Mouse (Mus musculus) neural tube, embryonic 11.5 days (tissue): ENCODE results near the gene Fstl3. TPM values are rescaled to one million over a fixed set of nuclear protein-coding genes. Genes with fewer than 3 reads are reported as not detected.
A peak's percentile ranks its signal among the peaks of the same experiment; 100 is the strongest.

Experiments used
- ATAC-seq: fragments of 200-750 bp; cut with Nextera tagmentation; 2 replicates; pipeline ENCODE4 v1.8.0; 2017; ENCODE audit warnings: moderate number of reproducible peaks, mild to moderate bottlenecking, moderate TSS enrichment, moderate library complexity; ENCODE audit not compliant: insufficient read depth, low FRiP score, low TSS enrichment
- DNase-seq: peaks from one replicate; pipeline ENCODE4 v3.0.0-alpha.2; 2015; ENCODE audit warnings: low spot score
- H3K27ac ChIP-seq: fragments of 300-500 bp; sonication (generic); 2 replicates; pipeline ENCODE4 v1.5.1; 2014; ENCODE audit warnings: low read depth, mild to moderate bottlenecking, low read length
- H3K27me3 ChIP-seq: fragments of 300-500 bp; sonication (generic); 2 replicates; pipeline ENCODE4 v1.6.1; 2014; ENCODE audit warnings: mild to moderate bottlenecking, low read length, mixed read lengths; ENCODE audit not compliant: control insufficient read depth, insufficient read depth
- H3K36me3 ChIP-seq: fragments of 300-500 bp; sonication (generic); 2 replicates; pipeline ENCODE4 v1.6.1; 2014; ENCODE audit warnings: mild to moderate bottlenecking, low read length, moderate library complexity, mixed read lengths; ENCODE audit not compliant: control insufficient read depth, insufficient read depth
- H3K4me1 ChIP-seq: fragments of 300-500 bp; sonication (generic); 2 replicates; pipeline ENCODE4 v1.6.1; 2014; ENCODE audit warnings: low read length, mixed read lengths; ENCODE audit not compliant: control insufficient read depth, insufficient read depth
- H3K4me2 ChIP-seq: fragments of 300-500 bp; sonication (generic); 2 replicates; pipeline ENCODE4 v1.6.1; 2014; ENCODE audit warnings: low read depth, mild to moderate bottlenecking, moderate library complexity
- H3K4me3 ChIP-seq: fragments of 300-500 bp; sonication (generic); 2 replicates; pipeline ENCODE4 v1.5.1; 2014; ENCODE audit warnings: low read depth, low read length
- H3K9ac ChIP-seq: fragments of 300-500 bp; sonication (generic); 2 replicates; pipeline ENCODE4 v1.6.1; 2014; ENCODE audit warnings: mild to moderate bottlenecking, low read length
- H3K9me3 ChIP-seq: fragments of 300-500 bp; sonication (generic); 2 replicates; pipeline ENCODE4 v1.6.1; 2016; ENCODE audit warnings: low read length; ENCODE audit not compliant: control insufficient read depth
- WGBS: fragments of 180-500 bp; shearing (Covaris S2); extraction: QIAGEN DNeasy Blood & Tissue Kit; methylation state at CpG from one replicate; pipeline ENCODE4 v1.1.7; 2014; 5-methylcytosine and 5-hydroxymethylcytosine counted together
- polyA plus RNA-seq: library from polyadenylated mRNA; unstranded; fragments of >200 nt; fragmentation: Nextera tagmentation; extraction: Ambion mirVana; gene quantifications from 2 replicates; pipeline ENCODE4 v1.2.1, GENCODE M21; 2014

Gene Fstl3
- polyA plus RNA-seq, 1 experiment from 2014 or later: 1.3 TPM

- H3K9ac ChIP-seq: 0 out of 2 replicates have a peak overlapping the region, but pooled peaks have one; percentile 12
Measured at GRCm38 (mm10) chr10:79807826-79808225, 30.8 kb downstream of the Fstl3 start.

GRCm38 (mm10) chr10:79808728-79809127 is 31.7 kb downstream of the Fstl3 start:
- H3K9ac ChIP-seq: no peak overlapping the region
- H3K36me3 ChIP-seq: peaks cover 8% of the 10 kb centered on the region
- 90% methylated on average over 11 of the region's 11 CpGs for whole genome bisulfite sequencing
- H3K4me1 ChIP-seq: peaks cover 31% of the 10 kb centered on the region
- DNase-seq (no peak), ATAC-seq (no peak)
- H3K9me3 ChIP-seq: no peaks in the 10 kb centered on the region
- H3K4me2 ChIP-seq: no peak overlapping the region
- H3K27ac ChIP-seq: 0 out of 2 replicates have a peak overlapping the region, but pooled peaks have one; percentile 64
- no peak overlapping the region for H3K4me3 ChIP-seq
- no peaks in the 10 kb centered on the region for H3K27me3 ChIP-seq

More at GRCm38 (mm10) chr10:79807826-79808225, 30.8 kb downstream of the Fstl3 start:
- Histone ChIP-seq H3K9me3 (no peaks in the 10 kb centered on the region), H3K36me3 (peaks cover 8% of the 10 kb centered on the region), H3K27ac (peak overlapping the region; percentile 64; the same call in 1 of the 2 replicates), H3K4me1 (peaks cover 40% of the 10 kb centered on the region), H3K4me2 (no peak overlapping the region), H3K27me3 (no peaks in the 10 kb centered on the region), H3K4me3 (no peak overlapping the region)
- no peak for DNase-seq
- ATAC-seq: no peak
- WGBS: 52% methylated on average over 11 of the region's 11 CpGs

- peaks cover 5% of the 10 kb centered on the region; the same call in 1 of the 2 replicates for H3K4me1 ChIP-seq
- DNase-seq (peak; percentile 89), ATAC-seq (peak; percentile 40; the same call in 1 of the 2 replicates)
- no peaks in the 10 kb centered on the region for H3K9me3 ChIP-seq
- peaks cover 13% of the 10 kb centered on the region for H3K36me3 ChIP-seq
- no peak overlapping the region for H3K9ac ChIP-seq
- H3K4me3 ChIP-seq: no peak overlapping the region
- H3K27ac ChIP-seq: no peak overlapping the region
- no peak overlapping the region for H3K4me2 ChIP-seq
- no peaks in the 10 kb centered on the region for H3K27me3 ChIP-seq
- 27% methylated on average over 15 of the region's 15 CpGs for WGBS
Measured at GRCm38 (mm10) chr10:79811736-79812637, 34.9 kb downstream of the Fstl3 start.

- Histone ChIP-seq H3K4me2 (no peak overlapping the region), H3K27me3 (no peaks in the 10 kb centered on the region), H3K36me3 (peaks cover 11% of the 10 kb centered on the region), H3K27ac (no peak overlapping the region), H3K4me1 (no peaks in the 10 kb centered on the region), H3K9me3 (no peaks in the 10 kb centered on the region), H3K4me3 (no peak overlapping the region), H3K9ac (no peak overlapping the region)
- 86% methylated on average over 5 of the region's 5 CpGs for WGBS
- ATAC-seq: no peak
- no peak for DNase-seq
Measured at GRCm38 (mm10) chr10:79814271-79814842, 37.3 kb downstream of the Fstl3 start.

- H3K4me2 ChIP-seq: no peak overlapping the region
- no peaks in the 10 kb centered on the region for H3K9me3 ChIP-seq
- H3K4me1 ChIP-seq: no peaks in the 10 kb centered on the region
- H3K4me3 ChIP-seq: no peak overlapping the region
- no peak overlapping the region for H3K9ac ChIP-seq
- DNase-seq (no peak), ATAC-seq (no peak)
- no peak overlapping the region for H3K27ac ChIP-seq
- H3K27me3 ChIP-seq: no peaks in the 10 kb centered on the region
- WGBS: 90% methylated on average over 12 of the region's 12 CpGs
- H3K36me3 ChIP-seq: peaks cover 13% of the 10 kb centered on the region
Measured at GRCm38 (mm10) chr10:79815671-79816494, 38.8 kb downstream of the Fstl3 start.

- no peak overlapping the region for H3K4me2 ChIP-seq
- no peaks in the 10 kb centered on the region for H3K9me3 ChIP-seq
- H3K9ac ChIP-seq: no peak overlapping the region
- H3K27me3 ChIP-seq: no peaks in the 10 kb centered on the region
- peaks cover 13% of the 10 kb centered on the region for H3K36me3 ChIP-seq
- ATAC-seq (no peak), DNase-seq (no peak)
- H3K4me3 ChIP-seq: no peak overlapping the region
- H3K27ac ChIP-seq: no peak overlapping the region
- WGBS: 75% methylated on average over 2 of the region's 2 CpGs
- 0 out of 2 replicates have a peak, but pooled peaks cover 3% of the 10 kb centered on the region for H3K4me1 ChIP-seq
Measured at GRCm38 (mm10) chr10:79817111-79817510, 40.0 kb downstream of the Fstl3 start.

GRCm38 (mm10) chr10:79818225-79818624 is 41.2 kb downstream of the Fstl3 start:
- no peak overlapping the region for H3K9ac ChIP-seq
- H3K27ac ChIP-seq: no peak overlapping the region
- no peak for DNase-seq
- no peak overlapping the region for H3K4me2 ChIP-seq
- H3K4me3 ChIP-seq: no peak overlapping the region
- H3K9me3 ChIP-seq: no peaks in the 10 kb centered on the region
- ATAC-seq: no peak
- H3K36me3 ChIP-seq: peaks cover 13% of the 10 kb centered on the region
- no peaks in the 10 kb centered on the region for H3K27me3 ChIP-seq
- peaks cover 5% of the 10 kb centered on the region; the same call in 1 of the 2 replicates for H3K4me1 ChIP-seq
- WGBS: 74% methylated on average over 4 of the region's 4 CpGs

- H3K27me3 ChIP-seq: no peaks in the 10 kb centered on the region
- WGBS: 91% methylated on average over 17 of the region's 17 CpGs
- H3K36me3 ChIP-seq: peaks cover 13% of the 10 kb centered on the region
Measured at GRCm38 (mm10) chr10:79819606-79820005, 42.5 kb downstream of the Fstl3 start.

More at GRCm38 (mm10) chr10:79819606-79820005, 42.5 kb downstream of the Fstl3 start:
- no peak overlapping the region for H3K27ac ChIP-seq
- H3K9me3 ChIP-seq: no peaks in the 10 kb centered on the region
- peaks cover 5% of the 10 kb centered on the region; the same call in 1 of the 2 replicates for H3K4me1 ChIP-seq
- ATAC-seq: no peak; the same call in 1 of the 2 replicates
- no peak overlapping the region for H3K4me3 ChIP-seq
- H3K9ac ChIP-seq: no peak overlapping the region
- DNase-seq: no peak
- H3K4me2 ChIP-seq: no peak overlapping the region
